Mouse (Mus musculus): ENCODE results near the gene Slc46a2.

The Slc46a2 gene

GRCm38 (mm10) chr4:59891723-59892416 is 23.0 kb downstream of the Slc46a2 start:
- no peak for DNase-seq (ENCODE audit: low read depth, low spot score)

GRCm38 (mm10) chr4:59890086-59890600 is 24.7 kb downstream of the Slc46a2 start:
- no peak for DNase-seq (ENCODE audit: low read depth, low spot score)

DNA sequence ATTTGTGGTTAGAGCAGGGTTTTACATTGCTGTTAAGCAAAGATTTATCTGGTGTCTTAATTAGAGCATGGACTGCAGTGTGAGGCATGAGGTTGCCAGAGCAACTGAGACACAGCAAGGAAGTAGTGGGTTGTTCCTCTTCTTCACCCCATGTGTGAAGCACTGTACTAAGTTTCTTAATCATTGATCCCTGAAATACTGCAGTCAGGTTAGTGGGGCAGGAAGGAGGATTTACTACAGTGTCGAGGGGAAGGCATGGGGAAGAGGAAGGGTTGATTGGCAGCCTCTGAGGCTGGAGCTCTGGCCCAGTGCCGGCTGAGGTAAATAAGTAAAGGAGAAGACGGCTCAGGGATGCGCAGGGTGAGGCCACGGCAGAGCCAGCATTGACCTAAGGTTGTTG is 26.8 kb downstream of the Slc46a2 start:
- no peak for DNase-seq (ENCODE audit: low read depth, low spot score)

GRCm38 (mm10) chr4:59887011-59887410 is 27.8 kb downstream of the Slc46a2 start:
- no peak for DNase-seq (ENCODE audit: low read depth, low spot score)

GRCm38 (mm10) chr4:59886281-59886680 is 28.6 kb downstream of the Slc46a2 start:
- DNase-seq (ENCODE audit: low read depth, low spot score): no peak

DNA sequence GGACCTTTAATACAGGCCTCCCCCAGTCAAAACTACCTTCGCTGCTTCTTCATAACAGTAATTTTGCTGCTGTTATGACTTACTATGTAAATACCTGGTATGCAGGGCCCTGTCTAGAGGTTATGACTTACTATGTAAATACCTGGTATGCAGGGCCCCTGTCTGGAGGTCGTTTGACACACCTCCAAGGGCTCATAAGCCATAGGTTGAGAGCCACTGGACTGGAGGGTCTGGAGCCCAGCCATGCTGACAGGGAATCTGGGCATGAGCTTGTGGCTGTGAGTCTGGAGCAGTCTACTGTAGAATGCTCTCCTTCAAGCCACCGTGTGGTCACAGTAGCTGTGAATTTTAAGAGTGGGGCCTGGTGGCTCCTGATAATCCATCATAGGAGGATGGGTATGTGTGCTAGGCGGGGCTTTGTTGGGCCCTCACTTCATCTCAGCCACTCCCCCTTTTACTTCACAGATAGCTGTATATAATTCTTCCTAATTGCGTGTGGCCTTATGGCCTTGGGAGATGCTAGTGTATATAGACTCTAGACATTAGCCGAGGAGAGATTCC is 30.6 kb downstream of the Slc46a2 start:
- no peak for DNase-seq (ENCODE audit: low read depth, low spot score)

- no peak for DNase-seq (ENCODE audit: low read depth, low spot score)
Measured at GRCm38 (mm10) chr4:59881210-59881609, 33.6 kb downstream of the Slc46a2 start.

GRCm38 (mm10) chr4:59880725-59881124 is 34.1 kb downstream of the Slc46a2 start:
- no peak for DNase-seq (ENCODE audit: low read depth, low spot score)

- no peak for DNase-seq (ENCODE audit: low read depth, low spot score)
Measured at GRCm38 (mm10) chr4:59879444-59879843, 35.4 kb downstream of the Slc46a2 start.

DNA sequence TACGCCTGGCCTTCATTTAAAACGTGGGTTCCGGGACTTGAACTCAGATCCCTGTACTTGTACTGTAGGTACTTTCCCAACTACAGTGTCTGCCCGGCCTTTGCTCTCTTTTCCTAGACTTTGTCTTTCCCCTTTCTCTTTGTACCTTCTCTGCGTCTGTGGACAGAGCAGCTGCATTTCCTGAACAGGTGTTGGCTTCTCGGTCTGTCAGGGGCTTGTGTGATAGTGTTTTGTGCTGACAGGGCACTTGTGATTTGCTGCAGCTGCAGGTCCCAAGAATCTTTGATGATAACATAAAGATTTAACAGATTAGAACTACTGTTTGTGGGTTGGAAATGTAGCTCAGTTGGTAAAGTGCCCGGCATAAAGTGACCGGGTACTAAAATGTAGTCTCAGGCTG is 36.3 kb downstream of the Slc46a2 start:
- no peak for DNase-seq (ENCODE audit: low read depth, low spot score)

DNA sequence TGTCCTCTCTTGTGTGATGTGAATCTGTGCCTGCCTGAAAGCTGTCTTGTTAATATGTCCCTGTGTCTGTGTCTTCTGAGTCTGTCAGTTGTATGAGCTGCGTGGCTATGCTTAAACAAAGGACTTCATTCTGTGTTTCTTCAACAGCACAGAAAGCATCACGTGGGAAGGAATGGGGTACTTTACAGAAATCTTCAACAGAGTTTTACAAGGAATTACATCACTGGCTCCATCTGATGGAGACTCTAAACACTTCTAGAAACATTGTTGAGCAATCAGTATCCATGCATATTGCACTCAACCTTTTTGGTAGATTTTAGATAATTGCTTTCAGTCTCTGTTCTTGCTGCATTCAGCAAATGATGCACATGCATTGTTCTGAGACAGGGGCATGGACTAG is 37.8 kb downstream of the Slc46a2 start:
- no peak for DNase-seq (ENCODE audit: low read depth, low spot score)

DNA sequence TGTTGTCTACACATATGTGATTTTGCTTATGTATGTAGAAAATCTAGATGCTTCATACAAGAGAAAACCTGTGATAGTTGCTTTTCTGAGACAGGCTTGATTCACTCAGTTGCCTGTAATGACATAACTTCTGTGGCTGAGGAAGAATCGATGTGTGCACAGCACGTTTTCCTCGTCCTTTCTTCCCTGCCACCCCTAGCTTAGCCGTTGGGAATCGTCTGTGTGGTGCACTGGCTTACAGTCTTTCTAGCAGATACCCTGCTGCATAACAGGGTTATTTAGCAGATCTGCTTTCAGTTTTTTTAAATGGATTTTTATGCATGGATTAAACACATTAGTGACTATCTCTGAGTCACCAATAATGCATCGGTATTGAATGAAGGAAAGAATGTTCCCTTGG is 38.3 kb downstream of the Slc46a2 start:
- no peak for DNase-seq (ENCODE audit: low read depth, low spot score)

DNA sequence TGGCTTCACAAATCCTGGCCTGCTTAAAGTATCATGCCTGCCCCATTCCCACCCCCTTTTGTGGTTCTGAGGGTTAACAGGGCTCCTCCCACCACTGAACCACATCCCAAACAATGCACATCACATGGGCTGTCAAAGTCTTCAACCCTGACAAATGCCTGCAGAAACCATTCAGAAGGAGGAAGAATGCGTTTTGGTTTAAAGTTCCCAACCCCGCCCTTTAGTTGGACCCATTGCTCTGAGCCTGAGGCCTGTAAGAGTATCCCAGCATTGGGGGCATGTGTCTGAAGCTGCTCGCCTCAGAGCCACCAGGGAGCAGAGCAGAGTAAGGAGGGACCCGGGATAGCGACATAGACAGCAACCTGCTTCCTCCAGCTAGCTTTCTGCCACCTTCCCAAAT is 41.0 kb downstream of the Slc46a2 start:
- DNase-seq (ENCODE audit: low read depth, low spot score): no peak

GRCm38 (mm10) chr4:59873240-59873639 is 41.6 kb downstream of the Slc46a2 start:
- DNase-seq (ENCODE audit: low read depth, low spot score): no peak

GRCm38 (mm10) chr4:59870859-59871591 is 43.8 kb downstream of the Slc46a2 start:
- DNase-seq (ENCODE audit: low read depth, low spot score): peak; percentile 86

DNA sequence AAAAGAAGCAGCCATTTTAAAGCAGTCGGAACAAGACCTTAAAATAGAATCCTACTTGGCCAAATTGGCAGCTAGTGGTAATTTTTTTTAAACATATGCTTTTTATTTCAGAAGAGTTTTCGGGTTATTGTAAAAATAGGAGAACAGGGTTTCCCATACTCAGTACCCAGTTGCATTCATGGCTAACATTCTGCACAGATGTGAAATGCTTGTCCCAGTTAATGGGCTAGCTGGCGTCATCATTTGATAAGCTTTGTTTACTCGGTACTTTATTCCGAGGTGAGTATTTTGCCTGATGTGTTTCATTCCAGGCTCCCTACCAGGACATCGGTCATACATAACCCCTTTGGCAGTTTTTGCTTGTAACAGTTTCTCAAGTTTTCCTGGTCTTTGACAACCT is 44.4 kb downstream of the Slc46a2 start:
- no peak for DNase-seq (ENCODE audit: low read depth, low spot score)

DNA sequence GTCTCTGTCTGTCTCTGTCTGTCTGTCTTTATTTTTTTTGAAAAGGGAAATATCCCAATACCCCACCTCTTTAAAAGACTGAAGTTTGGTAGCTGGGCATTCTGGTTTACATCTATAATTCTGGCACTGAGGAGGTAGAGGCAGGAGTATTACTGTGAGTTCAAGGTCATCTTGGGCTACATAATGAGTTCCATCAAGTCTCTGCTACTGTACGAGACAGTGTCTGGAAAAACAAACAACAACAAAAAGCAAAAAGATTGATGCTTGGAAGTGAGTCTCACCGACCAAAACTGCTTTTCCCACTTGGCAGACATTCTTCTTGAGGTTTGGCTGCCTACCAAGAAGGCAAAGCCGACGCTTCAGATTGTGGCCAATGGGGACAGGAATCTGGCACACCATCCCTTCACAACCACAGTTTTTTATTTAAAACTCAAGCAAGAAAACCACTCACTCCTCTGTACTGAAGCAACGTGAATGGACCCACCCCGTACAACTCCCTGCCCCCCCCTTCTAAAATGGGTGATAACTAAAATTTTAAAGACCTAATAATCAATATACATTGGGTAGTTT is 45.3 kb downstream of the Slc46a2 start:
- no peak for DNase-seq (ENCODE audit: low read depth, low spot score)

- DNase-seq (ENCODE audit: low read depth, low spot score): no peak
Measured at GRCm38 (mm10) chr4:59868086-59868485, 46.8 kb downstream of the Slc46a2 start.

DNA sequence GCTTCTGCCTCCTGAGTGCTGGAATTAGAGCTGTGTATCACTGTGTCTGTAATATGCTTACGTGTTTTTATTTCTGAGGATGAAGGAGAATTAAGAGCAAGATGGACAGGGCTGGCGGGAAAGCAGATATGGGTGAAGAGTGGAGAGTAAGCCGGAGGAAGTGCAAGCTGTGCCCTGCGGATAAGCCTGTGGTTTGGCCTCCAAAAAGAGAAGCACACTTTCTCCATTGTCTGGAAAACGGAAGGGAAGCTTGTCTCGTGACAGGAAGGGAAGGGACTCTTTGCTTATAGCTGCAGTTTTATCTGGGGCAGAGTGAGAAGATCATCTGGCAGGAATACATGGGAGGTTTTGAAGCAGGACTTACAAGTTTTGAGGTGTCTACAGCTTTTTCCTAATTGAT is 51.0 kb downstream of the Slc46a2 start:
- DNase-seq (ENCODE audit: low read depth, low spot score): no peak

GRCm38 (mm10) chr4:59862335-59862734 is 52.5 kb downstream of the Slc46a2 start:
- DNase-seq (ENCODE audit: low read depth, low spot score): no peak

GRCm38 (mm10) chr4:59861871-59862270 is 53.0 kb downstream of the Slc46a2 start:
- DNase-seq (ENCODE audit: low read depth, low spot score): no peak

GRCm38 (mm10) chr4:59860431-59860830 is 54.4 kb downstream of the Slc46a2 start:
- no peak for DNase-seq (ENCODE audit: low read depth, low spot score)
